Mouse (Mus musculus) ES-E14 (cell line): ENCODE measurements around the gene Msi1. TPM values are rescaled to one million over a fixed set of nuclear protein-coding genes. Genes with fewer than 3 reads are reported as not detected.

Experiments used
- DNase-seq: peaks from one replicate; pipeline ENCODE4 v3.0.0-alpha.2; 2013; ENCODE audit warnings: low read depth, low spot score
- H3K27ac ChIP-seq: 2 replicates; pipeline ENCODE4 v1.5.1; 2012; ENCODE audit warnings: low read depth, mild to moderate bottlenecking, low read length, moderate library complexity, mixed read lengths; ENCODE audit not compliant: poor library complexity, insufficient read depth, severe bottlenecking
- H3K36me3 ChIP-seq: 2 replicates; pipeline ENCODE4 v1.6.1; 2012; ENCODE audit warnings: mild to moderate bottlenecking, low read length, moderate library complexity, mixed read lengths; ENCODE audit not compliant: control insufficient read depth, poor library complexity, insufficient read depth, severe bottlenecking
- H3K4me1 ChIP-seq, 2 experiments: fragments of 150-350 bp in 1 of 2; sonication (generic) in 1 of 2; 2 replicates each; pipeline ENCODE4 v1.6.1; 2012; ENCODE audit warnings: low read length in 2 of 2, mild to moderate bottlenecking in 1 of 2, mixed read lengths in 1 of 2; ENCODE audit not compliant: control insufficient read depth in 2 of 2, insufficient read depth in 2 of 2, poor library complexity in 1 of 2
- H3K4me3 ChIP-seq, 2 experiments: fragments of 150-350 bp in 1 of 2; sonication (generic) in 1 of 2; 2 replicates each; pipeline ENCODE4 v1.5.1; 2012; ENCODE audit warnings: low read length in 2 of 2, low read depth in 1 of 2, mild to moderate bottlenecking in 1 of 2, mixed read lengths in 1 of 2; ENCODE audit not compliant: insufficient read depth in 1 of 2, poor library complexity in 1 of 2, severe bottlenecking in 1 of 2
- H3K9ac ChIP-seq: 2 replicates; pipeline ENCODE4 v1.6.1; 2012; ENCODE audit warnings: low read depth, mild to moderate bottlenecking, low read length, mixed read lengths; ENCODE audit not compliant: poor library complexity, insufficient read depth, severe bottlenecking
- H3K9me3 ChIP-seq: fragments of 150-350 bp; sonication (generic); 2 replicates; pipeline ENCODE4 v1.6.1; 2012; ENCODE audit warnings: low read depth, mild to moderate bottlenecking, low read length; ENCODE audit not compliant: control insufficient read depth, insufficient read depth
- CHD2 ChIP-seq: IDR thresholded peaks from 2 replicates; pipeline ENCODE4 v1.6.1; 2014; ENCODE audit warnings: mild to moderate bottlenecking, low read depth, low read length, inconsistent platforms
- HCFC1 ChIP-seq: IDR thresholded peaks from 2 replicates; pipeline ENCODE4 v1.6.1; 2012; ENCODE audit warnings: low read length, inconsistent platforms, borderline replicate concordance; ENCODE audit not compliant: insufficient read depth
- MAFK ChIP-seq: IDR thresholded peaks from 2 replicates; pipeline ENCODE4 v1.6.1; 2014; ENCODE audit warnings: mild to moderate bottlenecking, low read depth, low read length, inconsistent platforms; ENCODE audit not compliant: insufficient read depth
- ZC3H11A ChIP-seq: IDR thresholded peaks from 2 replicates; pipeline ENCODE4 v1.6.1; 2012; ENCODE audit warnings: low read depth, mild to moderate bottlenecking, inconsistent platforms, low read length, borderline replicate concordance
- ZNF384 ChIP-seq: IDR thresholded peaks from 2 replicates; pipeline ENCODE4 v1.6.1; 2012; ENCODE audit warnings: low read depth, low read length, inconsistent platforms
- in situ Hi-C, 2 experiments: fragments of 600-800 bp; cut with MboI; formaldehyde crosslinking; loops; one replicate each; pipeline ENCODE4 v1.15.1; 2025; ENCODE audit warnings: low sequenced_read_pairs in 2 of 2, inconsistent platforms in 1 of 2; ENCODE audit not compliant: unreplicated experiment in 2 of 2
- total RNA-seq: library from RNA; depleted of rRNA; stranded (reverse); fragments of 300-350 nt; gene quantifications from 2 replicates; pipeline ENCODE4 v1.2.3, GENCODE M21; 2012

Gene Msi1
- total RNA-seq, 1 experiment, result 5.6 TPM

DNA sequence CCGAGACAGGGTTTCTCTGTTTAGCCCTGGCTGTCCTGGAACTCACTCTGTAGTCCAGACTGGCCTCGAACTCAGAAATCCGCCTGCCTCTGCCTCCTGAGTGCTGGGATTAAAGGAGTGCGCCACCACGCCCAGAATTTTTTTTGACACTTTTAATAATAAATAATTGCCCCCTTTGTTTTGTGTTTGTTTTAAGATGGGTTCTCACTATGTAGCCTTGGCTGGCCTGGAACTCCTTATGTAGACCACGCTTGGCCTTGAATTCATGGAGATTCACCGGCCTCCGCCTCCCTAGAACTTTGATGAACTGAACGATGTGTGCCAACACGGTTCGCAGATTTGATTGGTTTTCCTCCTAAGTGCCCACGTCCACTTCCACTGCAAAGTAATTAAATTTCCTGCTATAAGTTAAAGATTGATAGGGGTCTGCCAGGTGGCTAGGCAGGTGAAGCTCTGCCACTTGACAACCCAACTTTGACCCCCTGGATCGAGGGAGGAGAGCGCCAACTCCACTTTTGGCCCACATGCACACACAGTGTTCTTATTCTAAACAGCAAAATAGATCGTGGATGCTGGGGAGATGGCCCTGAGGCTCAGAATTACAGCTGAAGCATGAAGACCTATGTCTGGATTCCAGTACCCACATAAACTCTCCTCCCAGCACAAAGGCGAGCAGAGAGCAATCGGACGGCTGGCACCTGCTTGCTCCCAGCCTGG is 56.2 kb downstream of the Msi1 start:
- Histone ChIP-seq H3K27ac (no peak overlapping the region), H3K9ac (no peak overlapping the region), H3K4me3 (no peak overlapping the region), H3K9me3 (no peaks in the 10 kb centered on the region), H3K36me3 (no peaks in the 10 kb centered on the region), H3K4me1 (peaks cover 0 to 10% of the 10 kb centered on the region in 2 experiments; a peak in 2 of 4 replicates)
- no peak for DNase-seq
- in situ Hi-C loops, result no loop called here
- TF ChIP-seq HCFC1, result no peak
- no peak for TF ChIP-seq ZC3H11A
- no peak for TF ChIP-seq CHD2
- no peak for TF ChIP-seq MAFK

DNA sequence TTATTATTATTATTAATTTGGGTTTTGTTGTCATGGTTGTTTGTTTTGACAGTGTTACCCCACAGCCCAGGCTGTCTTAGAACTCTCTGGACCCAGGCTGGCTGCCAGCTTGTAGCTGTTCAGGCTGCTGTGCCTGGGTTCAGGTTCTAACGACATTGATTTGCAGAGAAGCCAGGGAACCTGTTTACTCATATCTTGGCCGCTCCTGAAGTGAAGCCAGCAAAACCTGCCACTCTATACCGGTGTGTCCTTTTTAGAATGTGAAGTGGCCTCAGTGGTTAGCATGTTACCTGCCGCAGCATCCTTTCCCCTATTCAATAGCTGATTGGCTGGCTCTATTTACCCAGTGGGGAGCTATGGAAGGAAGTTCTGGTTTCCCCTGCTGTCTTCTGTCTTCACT is 57.3 kb downstream of the Msi1 start:
- Histone ChIP-seq H3K36me3 (no peaks in the 10 kb centered on the region), H3K9me3 (no peaks in the 10 kb centered on the region), H3K4me3 (no peak overlapping the region), H3K4me1 (peaks cover 0 to 10% of the 10 kb centered on the region in 2 experiments; a peak in 2 of 4 replicates), H3K9ac (no peak overlapping the region), H3K27ac (no peak overlapping the region)
- TF ChIP-seq CHD2 (no peak), ZNF384 (no peak), HCFC1 (no peak), ZC3H11A (no peak), MAFK (no peak)
- DNase-seq, result no peak
- in situ Hi-C loops, result no loop called here

DNA sequence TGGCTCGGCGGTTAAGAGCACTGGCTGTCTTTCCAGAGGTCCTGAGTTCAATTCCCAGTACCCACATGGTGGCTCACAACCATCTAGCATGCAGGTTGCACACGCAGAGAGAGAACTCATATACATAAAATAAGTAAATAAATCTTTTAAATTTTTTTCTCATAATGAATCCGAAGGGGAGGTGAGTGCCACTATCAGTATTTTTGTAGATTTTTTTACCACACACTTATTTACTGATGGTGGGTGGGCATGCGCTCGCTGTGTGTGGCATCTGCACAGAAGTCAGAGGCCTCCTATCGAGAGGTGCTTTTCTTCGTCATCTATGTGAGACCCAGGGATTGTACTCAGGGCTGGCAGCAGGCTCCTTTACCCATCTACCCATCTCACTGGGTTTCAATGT is 58.0 kb downstream of the Msi1 start:
- DNase-seq, result no peak
- Histone ChIP-seq H3K4me3 (no peak overlapping the region), H3K27ac (no peak overlapping the region), H3K36me3 (no peaks in the 10 kb centered on the region), H3K9me3 (no peaks in the 10 kb centered on the region), H3K4me1 (peaks cover 0 to 12% of the 10 kb centered on the region in 2 experiments; a peak in 2 of 4 replicates), H3K9ac (no peak overlapping the region)
- in situ Hi-C loops, result no loop called here
- TF ChIP-seq ZNF384 (no peak), HCFC1 (no peak), CHD2 (no peak), MAFK (no peak), ZC3H11A (no peak)

DNA sequence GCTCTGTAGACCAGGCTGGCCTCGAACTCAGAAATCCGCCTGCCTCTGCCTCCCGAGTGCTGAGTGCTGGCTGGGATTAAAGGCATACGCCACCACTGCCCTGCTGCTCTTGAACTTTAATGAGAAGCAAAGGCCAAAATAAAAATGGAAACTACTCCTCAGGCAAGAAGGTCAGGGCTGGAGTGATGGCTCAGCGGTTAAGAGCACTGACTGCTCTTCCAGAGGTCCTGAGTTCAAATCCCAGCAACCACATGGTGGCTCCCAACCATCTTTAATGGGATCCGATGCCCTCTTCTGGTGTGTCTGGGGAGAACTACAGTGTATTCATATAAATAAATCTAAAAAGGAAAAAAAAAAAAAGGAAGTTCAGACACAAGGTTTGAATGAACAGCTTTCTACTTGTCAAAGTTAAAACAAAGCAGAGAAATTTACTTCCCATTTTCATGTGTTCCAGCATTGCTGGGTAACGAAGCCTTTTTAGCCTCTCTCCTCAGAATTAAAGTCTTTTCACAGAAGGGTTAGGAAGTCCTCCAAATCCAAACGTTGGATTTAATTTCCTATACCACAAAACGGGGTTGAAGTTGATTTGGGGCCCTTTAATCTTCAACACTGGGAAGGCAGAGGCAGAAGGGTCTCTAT is 58.7 kb downstream of the Msi1 start:
- no peak for TF ChIP-seq MAFK
- TF ChIP-seq ZC3H11A, result no peak
- no peak for TF ChIP-seq CHD2
- no peak for TF ChIP-seq ZNF384
- no peak for TF ChIP-seq HCFC1
- H3K27ac ChIP-seq, result no peak overlapping the region
- no peaks in the 10 kb centered on the region for H3K9me3 ChIP-seq
- H3K9ac ChIP-seq, result no peak overlapping the region
- no peaks in the 10 kb centered on the region for H3K36me3 ChIP-seq
- in situ Hi-C loops, result no loop called here
- DNase-seq, result no peak
- no peak overlapping the region for H3K4me3 ChIP-seq
- H3K4me1 ChIP-seq, result peaks cover 0 to 14% of the 10 kb centered on the region in 2 experiments; a peak in 2 of 4 replicates
